Mouse (Mus musculus): ENCODE results near the gene AC129217.1.

DNA sequence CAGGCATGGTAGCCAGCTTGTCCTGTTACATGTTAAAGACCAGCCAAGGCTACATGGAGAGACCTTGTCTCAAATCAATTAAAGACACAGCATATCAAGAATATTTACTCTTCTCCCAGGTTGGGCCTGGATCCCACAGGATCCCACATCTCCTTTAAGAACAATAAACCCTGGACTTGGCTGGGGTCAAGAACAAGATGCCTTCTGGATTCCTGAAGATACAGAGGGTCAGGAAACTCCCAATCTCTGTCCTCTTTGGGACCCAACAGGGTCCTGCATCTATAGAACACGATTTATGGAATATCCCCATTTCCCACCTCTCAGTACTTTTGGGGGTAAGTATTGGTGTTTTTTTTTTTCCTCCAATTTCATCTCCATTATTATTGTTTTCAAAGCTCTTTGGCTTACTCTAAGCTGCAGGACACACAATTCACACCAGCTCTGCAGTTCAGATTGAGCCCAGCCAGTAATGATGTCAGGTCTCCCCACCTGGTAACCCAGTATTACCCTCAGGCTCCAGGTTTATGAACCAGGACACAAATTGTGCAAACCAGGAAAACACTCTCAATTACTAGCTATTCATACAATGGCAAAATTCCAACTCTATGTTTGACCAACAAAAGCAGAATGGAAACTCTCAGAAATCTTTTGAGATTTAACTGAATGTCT, 57.5 kb downstream of the AC129217.1 start:
- TF ChIP-seq CTCF (IDR thresholded peaks at IDR 0.05) (no peak), EP300 (IDR thresholded peaks at IDR 0.05) (no peak; the same call in 1 of the 2 replicates)

Data from lung, postnatal 0 days (tissue).